Mouse (Mus musculus) hindbrain, embryonic 16.5 days (tissue): ENCODE data around the gene Kif27. TPM values are rescaled to one million over a fixed set of nuclear protein-coding genes. Genes with fewer than 3 reads are reported as not detected.
"Not testable (repeated sequence)": the region's sequence is repeated elsewhere in the genome, so short reads cannot be mapped to it uniquely, and the experiment has no call there.

ENCODE experiments used
- ATAC-seq: fragments of 200-750 bp; cut with Nextera tagmentation; 2 replicates; pipeline ENCODE4 v1.8.0; 2017; ENCODE audit warnings: moderate TSS enrichment, moderate library complexity
- H3K27ac ChIP-seq: fragments of 300-500 bp; sonication (generic); 2 replicates; pipeline ENCODE4 v1.5.1; 2014; ENCODE audit warnings: low read depth, mild to moderate bottlenecking, control low read depth, low read length, moderate library complexity
- H3K27me3 ChIP-seq: fragments of 300-500 bp; sonication (generic); replicated peaks from 2 replicates; pipeline ENCODE4 v1.6.1; 2014; ENCODE audit warnings: low read length; ENCODE audit not compliant: control insufficient read depth, insufficient read depth
- H3K36me3 ChIP-seq: fragments of 300-500 bp; sonication (generic); 2 replicates; pipeline ENCODE4 v1.6.1; 2014; ENCODE audit warnings: mild to moderate bottlenecking, low read length, moderate library complexity, mixed read lengths; ENCODE audit not compliant: control insufficient read depth, insufficient read depth
- H3K4me1 ChIP-seq: fragments of 300-500 bp; sonication (generic); 2 replicates; pipeline ENCODE4 v1.6.1; 2014; ENCODE audit warnings: low read depth, low read length; ENCODE audit not compliant: control insufficient read depth, insufficient read depth
- H3K4me2 ChIP-seq: fragments of 300-500 bp; sonication (generic); 2 replicates; pipeline ENCODE4 v1.6.1; 2014; ENCODE audit warnings: mild to moderate bottlenecking, low read length, control low read depth, moderate library complexity
- H3K4me3 ChIP-seq: fragments of 300-500 bp; sonication (generic); 2 replicates; pipeline ENCODE4 v1.5.1; 2014; ENCODE audit warnings: mild to moderate bottlenecking, low read length, control low read depth, moderate library complexity
- H3K9ac ChIP-seq: fragments of 300-500 bp; sonication (generic); 2 replicates; pipeline ENCODE4 v1.6.1; 2014; ENCODE audit warnings: low read depth, mild to moderate bottlenecking, control low read depth, low read length, moderate library complexity
- H3K9me3 ChIP-seq: fragments of 300-500 bp; sonication (generic); 2 replicates; pipeline ENCODE4 v1.6.1; 2014; ENCODE audit warnings: mild to moderate bottlenecking, low read length, moderate library complexity; ENCODE audit not compliant: control insufficient read depth
- WGBS: fragments of 180-500 bp; shearing (Covaris S2); extraction: QIAGEN DNeasy Blood & Tissue Kit; methylation state at CpG from one replicate; pipeline ENCODE4 v1.1.7; 2014; 5-methylcytosine and 5-hydroxymethylcytosine counted together
- polyA plus RNA-seq: library from polyadenylated mRNA; unstranded; fragments of >200 nt; fragmentation: Nextera tagmentation; extraction: Ambion mirVana; gene quantifications from 2 replicates; pipeline ENCODE4 v1.2.1, GENCODE M21; 2015

Gene Kif27
- polyA plus RNA-seq, 1 experiment from 2014 or later, result 1.7 TPM

GRCm38 (mm10) chr13:58368835-58369234 is 9.9 kb upstream of the Kif27 start:
- Histone ChIP-seq H3K4me2 (no peak overlapping the region), H3K9me3 (no peaks in the 10 kb centered on the region), H3K36me3 (no peaks in the 10 kb centered on the region), H3K27ac (no peak overlapping the region), H3K4me1 (no peaks in the 10 kb centered on the region), H3K4me3 (no peak overlapping the region), H3K9ac (no peak overlapping the region), H3K27me3 (no peaks in the 10 kb centered on the region)
- ATAC-seq, result no peak
- 73% methylated on average over 4 of the region's 4 CpGs for WGBS

DNA sequence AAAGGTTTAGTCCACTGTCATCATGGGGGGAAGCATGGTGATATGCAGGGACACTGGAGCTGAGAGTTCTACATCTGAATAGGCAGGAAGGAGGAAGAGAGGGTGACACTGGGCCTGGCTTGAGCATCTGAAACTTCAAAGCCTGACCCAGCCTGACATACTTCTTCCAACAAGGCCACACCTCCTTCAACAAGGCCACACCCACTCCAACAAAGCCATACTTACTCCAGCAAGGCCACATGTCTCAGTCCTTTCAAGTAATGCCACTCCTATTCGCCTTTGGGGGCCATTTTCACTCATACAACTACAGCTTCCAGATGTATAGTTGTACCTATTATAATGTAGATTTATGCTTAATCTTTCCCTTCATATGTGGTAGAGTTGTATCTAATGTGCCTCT is 8.7 kb upstream of the Kif27 start:
- no peak overlapping the region for H3K4me2 ChIP-seq
- WGBS, result 78% methylated on average over 1 of the region's 1 CpGs

GRCm38 (mm10) chr13:58366373-58366772 is 7.5 kb upstream of the Kif27 start:
- Histone ChIP-seq H3K36me3 (no peaks in the 10 kb centered on the region), H3K4me3 (no peak overlapping the region), H3K27me3 (no peaks in the 10 kb centered on the region), H3K9me3 (no peaks in the 10 kb centered on the region), H3K4me1 (no peaks in the 10 kb centered on the region), H3K9ac (no peak overlapping the region), H3K27ac (no peak overlapping the region), H3K4me2 (no peak overlapping the region)
- WGBS, result 88% methylated on average over 3 of the region's 3 CpGs
- no peak for ATAC-seq

More for the DNA sequence above, 8.7 kb upstream of the Kif27 start:
- Histone ChIP-seq H3K9ac (no peak overlapping the region), H3K27me3 (no peaks in the 10 kb centered on the region), H3K36me3 (no peaks in the 10 kb centered on the region), H3K27ac (no peak overlapping the region), H3K4me3 (no peak overlapping the region), H3K9me3 (no peaks in the 10 kb centered on the region), H3K4me1 (no peaks in the 10 kb centered on the region)
- no peak for ATAC-seq

- H3K4me2 ChIP-seq, result not testable (repeated sequence)
- WGBS, result 90% methylated on average over 8 of the region's 8 CpGs
Observed at GRCm38 (mm10) chr13:58365179-58365578, 6.3 kb upstream of the Kif27 start.

GRCm38 (mm10) chr13:58364353-58365175 is 5.6 kb upstream of the Kif27 start:
- no peak overlapping the region for H3K9ac ChIP-seq
- H3K9me3 ChIP-seq, result no peaks in the 10 kb centered on the region
- H3K27me3 ChIP-seq, result no peaks in the 10 kb centered on the region
- no peak for ATAC-seq
- no peak overlapping the region for H3K27ac ChIP-seq
- H3K4me2 ChIP-seq, result no peak overlapping the region
- WGBS, result 81% methylated on average over 8 of the region's 8 CpGs
- H3K36me3 ChIP-seq, result no peaks in the 10 kb centered on the region
- no peaks in the 10 kb centered on the region for H3K4me1 ChIP-seq
- no peak overlapping the region for H3K4me3 ChIP-seq

More at GRCm38 (mm10) chr13:58365179-58365578, 6.3 kb upstream of the Kif27 start:
- not testable (repeated sequence) for H3K9me3 ChIP-seq, H3K9ac ChIP-seq, H3K27me3 ChIP-seq, H3K27ac ChIP-seq, H3K4me3 ChIP-seq, H3K36me3 ChIP-seq, H3K4me1 ChIP-seq, ATAC-seq

DNA sequence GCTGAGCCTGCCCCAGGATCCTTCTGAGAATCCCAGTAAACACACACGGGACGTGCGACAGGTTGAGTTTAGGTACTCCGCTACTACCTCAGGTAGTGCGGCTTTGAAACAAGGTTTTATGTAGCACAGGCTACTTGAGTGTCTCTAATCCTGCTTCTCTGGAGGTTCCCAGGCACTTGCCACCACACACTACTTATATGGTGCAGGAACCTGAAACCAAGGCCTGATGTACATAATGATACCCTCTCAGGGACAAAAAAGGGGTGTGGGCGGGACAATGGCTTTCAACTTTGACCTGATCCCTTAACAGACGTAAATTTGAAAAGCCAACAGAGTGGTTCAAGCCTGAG is 357 bp upstream of the Kif27 start:
- Histone ChIP-seq H3K9me3 (no peaks in the 10 kb centered on the region), H3K36me3 (no peaks in the 10 kb centered on the region), H3K27ac (no peak overlapping the region), H3K4me3 (peak overlapping the region; percentile 51), H3K4me1 (no peaks in the 10 kb centered on the region), H3K27me3 (no peaks in the 10 kb centered on the region), H3K9ac (peak overlapping the region; percentile 66), H3K4me2 (peak overlapping the region; percentile 93)
- no peak; the same call in 1 of the 2 replicates for ATAC-seq
- 5% methylated on average over 7 of the region's 7 CpGs for WGBS

DNA sequence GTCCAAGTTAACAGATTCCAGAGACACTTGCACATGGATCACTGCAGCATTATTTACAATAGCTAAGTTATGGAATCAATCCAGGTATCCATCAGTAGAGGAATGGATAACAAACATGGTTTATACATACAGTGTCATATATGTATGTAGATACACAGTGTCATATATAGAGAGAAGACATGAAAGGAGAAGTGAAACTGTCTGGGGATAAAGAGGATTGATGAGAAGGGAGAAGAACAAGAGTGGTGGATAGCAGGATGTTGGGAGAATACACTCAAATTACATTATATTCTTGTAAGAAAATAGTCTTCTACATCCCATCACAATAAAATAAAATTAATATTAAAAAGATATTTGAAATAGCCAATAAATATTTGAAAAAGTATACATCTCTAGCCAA is 5.9 kb downstream of the Kif27 start:
- Histone ChIP-seq H3K9ac (no peak overlapping the region), H3K27ac (no peak overlapping the region), H3K36me3 (no peaks in the 10 kb centered on the region), H3K4me2 (no peak overlapping the region), H3K27me3 (no peaks in the 10 kb centered on the region), H3K9me3 (no peaks in the 10 kb centered on the region), H3K4me3 (no peak overlapping the region), H3K4me1 (no peaks in the 10 kb centered on the region)
- ATAC-seq, result no peak

DNA sequence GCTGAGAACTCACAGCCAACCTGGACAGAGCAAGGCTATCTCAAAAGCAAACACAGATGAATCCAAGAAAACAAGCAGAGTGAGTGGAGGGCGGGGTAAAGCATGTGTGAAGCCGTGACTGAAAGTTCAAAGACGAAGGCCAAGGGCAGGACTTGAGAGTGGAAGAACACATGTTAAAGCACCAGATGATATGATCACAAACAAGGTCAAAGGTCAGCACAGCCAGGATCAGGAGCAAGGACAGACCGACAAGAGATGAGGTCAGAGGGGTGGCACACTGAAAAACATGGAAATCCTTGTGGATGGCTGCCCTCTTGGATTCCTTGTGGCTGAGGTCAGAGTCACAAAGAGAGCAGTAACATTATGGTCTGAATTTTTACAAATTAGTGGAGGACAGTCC is 8.3 kb downstream of the Kif27 start:
- Histone ChIP-seq H3K4me3 (no peak overlapping the region), H3K9me3 (no peaks in the 10 kb centered on the region), H3K9ac (no peak overlapping the region), H3K4me1 (no peaks in the 10 kb centered on the region), H3K36me3 (no peaks in the 10 kb centered on the region), H3K27me3 (no peaks in the 10 kb centered on the region), H3K4me2 (no peak overlapping the region), H3K27ac (no peak overlapping the region)
- 76% methylated on average over 4 of the region's 4 CpGs for WGBS
- ATAC-seq, result no peak

GRCm38 (mm10) chr13:58344505-58344904 is 14.4 kb downstream of the Kif27 start:
- no peak for ATAC-seq
- Histone ChIP-seq H3K9ac (no peak overlapping the region), H3K4me1 (no peaks in the 10 kb centered on the region), H3K27ac (no peak overlapping the region), H3K36me3 (no peaks in the 10 kb centered on the region), H3K4me2 (no peak overlapping the region), H3K4me3 (no peak overlapping the region), H3K27me3 (no peaks in the 10 kb centered on the region), H3K9me3 (no peaks in the 10 kb centered on the region)
- 79% methylated on average over 9 of the region's 9 CpGs for WGBS
